Mouse (Mus musculus) stomach, postnatal 0 days (tissue): ENCODE measurements at regions not wholly inside any gene's neighbourhood (a gene's known extent, or its start where the extent isn't known, plus 50 kb on each side); places are given as distances from the start of the nearest gene placed in this dataset.

Experiments used
- ATAC-seq: fragments of 200-750 bp; cut with Nextera tagmentation; 2 replicates; pipeline ENCODE4 v1.8.0; 2017; ENCODE audit not compliant: low FRiP score, low TSS enrichment
- DNase-seq: peaks from one replicate; pipeline ENCODE4 v3.0.0-alpha.2; 2016; ENCODE audit warnings: low spot score
- H3K27ac ChIP-seq: fragments of 300-500 bp; sonication (generic); replicated peaks from 2 replicates; pipeline ENCODE4 v1.5.1; 2014; ENCODE audit warnings: mild to moderate bottlenecking, control low read depth
- H3K27me3 ChIP-seq: fragments of 300-500 bp; sonication (generic); 2 replicates; pipeline ENCODE4 v1.6.1; 2014; ENCODE audit warnings: low read length; ENCODE audit not compliant: control insufficient read depth, insufficient read depth
- H3K36me3 ChIP-seq: fragments of 300-500 bp; sonication (generic); 2 replicates; pipeline ENCODE4 v1.6.1; 2014; ENCODE audit warnings: low read length, mixed read lengths; ENCODE audit not compliant: control insufficient read depth, insufficient read depth
- H3K4me1 ChIP-seq: fragments of 300-500 bp; sonication (generic); replicated peaks from 2 replicates; pipeline ENCODE4 v1.6.1; 2014; ENCODE audit warnings: antibody characterized with exemption; ENCODE audit not compliant: control insufficient read depth, insufficient read depth
- H3K4me2 ChIP-seq: fragments of 300-500 bp; sonication (generic); replicated peaks from 2 replicates; pipeline ENCODE4 v1.6.1; 2014; ENCODE audit warnings: low read depth, mild to moderate bottlenecking, control low read depth, moderate library complexity
- H3K4me3 ChIP-seq: fragments of 300-500 bp; sonication (generic); 2 replicates; pipeline ENCODE4 v1.5.1; 2014; ENCODE audit warnings: low read depth, low read length, control low read depth
- H3K9ac ChIP-seq: fragments of 300-500 bp; sonication (generic); 2 replicates; pipeline ENCODE4 v1.6.1; 2014; ENCODE audit warnings: mild to moderate bottlenecking, low read length, control low read depth, mixed read lengths
- H3K9me3 ChIP-seq: fragments of 300-500 bp; sonication (generic); 2 replicates; pipeline ENCODE4 v1.6.1; 2016; ENCODE audit warnings: low read length; ENCODE audit not compliant: control insufficient read depth
- CTCF ChIP-seq: IDR thresholded peaks from 2 replicates; pipeline ENCODE4 v1.5.1; 2016; ENCODE audit warnings: antibody characterized with exemption, low read depth, mild to moderate bottlenecking, moderate library complexity
- EP300 ChIP-seq: optimal IDR thresholded peaks from 2 replicates; pipeline ENCODE3; 2016; ENCODE audit warnings: antibody characterized with exemption
- WGBS: fragments of 180-500 bp; shearing (Covaris S2); extraction: QIAGEN DNeasy Blood & Tissue Kit; methylation state at CpG from one replicate; pipeline ENCODE4 v1.1.7; 2014; 5-methylcytosine and 5-hydroxymethylcytosine counted together

DNA sequence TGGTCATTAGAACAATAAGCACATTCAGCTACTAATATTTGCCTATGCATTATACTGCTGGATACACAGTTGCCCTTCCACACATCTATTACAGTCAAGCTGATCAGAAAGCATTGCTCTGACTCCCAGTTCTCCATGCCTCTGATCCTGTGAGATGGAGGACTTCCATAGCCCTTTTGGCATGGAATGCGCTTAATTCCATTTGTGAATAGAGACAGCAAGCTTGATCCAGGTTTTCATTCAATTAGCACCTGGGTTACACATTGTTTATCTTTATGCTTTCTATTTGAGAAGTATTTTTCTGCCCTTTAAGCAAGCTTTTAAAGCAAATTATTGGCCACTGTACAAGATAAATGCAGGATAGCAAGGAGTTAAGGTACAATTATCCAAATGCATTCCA lies 158.9 kb upstream of the Ap5m1 start:
- Histone ChIP-seq H3K27ac (no peak overlapping the region), H3K36me3 (no peaks in the 10 kb centered on the region), H3K4me3 (no peak overlapping the region), H3K9ac (no peak overlapping the region), H3K9me3 (no peaks in the 10 kb centered on the region), H3K4me2 (no peak overlapping the region), H3K4me1 (no peaks in the 10 kb centered on the region), H3K27me3 (no peaks in the 10 kb centered on the region)
- DNase-seq, result no peak
- WGBS, result 98% methylated on average over 1 of the region's 1 CpGs
- ATAC-seq, result no peak
- no peak for TF ChIP-seq CTCF
- no peak for TF ChIP-seq EP300

DNA sequence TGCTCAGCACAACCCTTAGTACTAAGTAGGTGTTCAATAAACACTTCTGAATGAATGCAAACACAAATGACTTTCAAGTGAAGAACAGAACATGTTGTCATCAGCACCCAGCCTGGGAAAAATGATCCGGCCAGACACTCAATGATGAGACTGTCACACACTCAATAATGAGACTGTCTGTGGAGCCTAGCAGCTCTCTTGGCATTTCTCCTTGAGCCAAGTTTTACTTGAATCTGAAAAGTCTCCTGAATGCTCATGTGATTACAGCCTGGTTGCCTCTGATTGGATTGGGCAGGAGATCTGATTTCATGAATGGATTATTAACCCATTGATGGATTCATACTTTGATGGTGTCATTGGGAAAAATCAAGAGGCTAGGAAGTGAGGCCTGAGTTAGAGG lies 161.3 kb upstream of the Ap5m1 start:
- no peak for TF ChIP-seq EP300
- no peak for TF ChIP-seq CTCF

DNA sequence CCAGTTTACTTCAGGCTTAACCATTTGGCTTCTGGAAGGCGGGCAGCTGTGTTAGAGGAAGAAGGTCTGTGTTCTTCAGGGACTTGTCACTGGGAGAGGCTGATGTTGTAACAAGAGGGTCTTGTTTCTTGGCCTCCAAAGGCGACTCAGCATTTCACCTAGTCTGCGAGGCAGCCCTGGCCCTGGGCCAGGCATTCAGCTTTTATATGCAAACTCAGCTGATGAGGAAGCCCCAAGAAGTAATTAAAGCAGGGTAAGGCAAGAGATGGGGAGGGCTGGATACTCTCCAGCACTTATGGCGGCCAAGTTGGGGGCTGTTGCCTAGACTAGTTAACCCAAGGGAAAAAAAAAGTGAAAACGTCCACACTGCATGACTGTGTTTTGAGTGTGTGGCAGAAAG lies 162.4 kb upstream of the Ap5m1 start:
- no peak for ATAC-seq
- no peaks in the 10 kb centered on the region for H3K36me3 ChIP-seq
- no peak for DNase-seq
- WGBS, result 38% methylated on average over 5 of the region's 5 CpGs
- no peaks in the 10 kb centered on the region for H3K4me1 ChIP-seq
- no peak overlapping the region for H3K4me2 ChIP-seq
- no peak for TF ChIP-seq EP300
- no peak overlapping the region for H3K9ac ChIP-seq
- H3K4me3 ChIP-seq, result no peak overlapping the region
- no peaks in the 10 kb centered on the region for H3K9me3 ChIP-seq
- H3K27me3 ChIP-seq, result no peaks in the 10 kb centered on the region
- H3K27ac ChIP-seq, result no peak overlapping the region

More for the DNA sequence above, 161.3 kb upstream of the Ap5m1 start:
- Histone ChIP-seq H3K36me3 (no peaks in the 10 kb centered on the region), H3K4me1 (no peaks in the 10 kb centered on the region), H3K9me3 (no peaks in the 10 kb centered on the region), H3K4me3 (no peak overlapping the region), H3K9ac (no peak overlapping the region), H3K4me2 (no peak overlapping the region), H3K27me3 (no peaks in the 10 kb centered on the region), H3K27ac (no peak overlapping the region)
- no peak for ATAC-seq
- no peak for DNase-seq
- 77% methylated on average over 1 of the region's 1 CpGs for WGBS

DNA sequence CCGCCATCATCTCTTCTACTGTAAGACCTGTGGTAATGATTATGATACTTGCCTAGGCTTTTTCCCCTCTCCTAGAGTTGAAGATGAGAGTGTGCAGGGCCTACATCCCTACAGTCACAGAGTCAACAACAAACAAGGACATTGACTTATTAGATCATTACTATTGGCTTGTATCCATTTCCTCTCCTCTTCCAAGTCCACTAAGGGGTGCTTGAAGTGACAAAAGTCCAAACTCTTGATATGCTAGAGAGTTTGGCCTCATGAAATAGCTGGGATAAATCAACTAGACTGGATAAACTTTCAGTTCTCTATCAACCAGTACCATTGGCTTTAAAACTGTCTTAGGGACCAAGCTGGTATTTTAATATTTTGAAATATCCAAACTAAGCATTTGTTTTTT lies 165.7 kb upstream of the Ap5m1 start:
- no peak overlapping the region for H3K4me3 ChIP-seq
- DNase-seq (no peak), ATAC-seq (no peak)
- no peaks in the 10 kb centered on the region for H3K9me3 ChIP-seq
- H3K4me1 ChIP-seq, result no peaks in the 10 kb centered on the region
- no peaks in the 10 kb centered on the region for H3K27me3 ChIP-seq
- no peak overlapping the region for H3K9ac ChIP-seq
- no peak overlapping the region for H3K4me2 ChIP-seq
- 96% methylated on average over 1 of the region's 1 CpGs for WGBS
- no peak for TF ChIP-seq EP300
- no peak for TF ChIP-seq CTCF
- H3K36me3 ChIP-seq, result no peaks in the 10 kb centered on the region
- no peak overlapping the region for H3K27ac ChIP-seq

DNA sequence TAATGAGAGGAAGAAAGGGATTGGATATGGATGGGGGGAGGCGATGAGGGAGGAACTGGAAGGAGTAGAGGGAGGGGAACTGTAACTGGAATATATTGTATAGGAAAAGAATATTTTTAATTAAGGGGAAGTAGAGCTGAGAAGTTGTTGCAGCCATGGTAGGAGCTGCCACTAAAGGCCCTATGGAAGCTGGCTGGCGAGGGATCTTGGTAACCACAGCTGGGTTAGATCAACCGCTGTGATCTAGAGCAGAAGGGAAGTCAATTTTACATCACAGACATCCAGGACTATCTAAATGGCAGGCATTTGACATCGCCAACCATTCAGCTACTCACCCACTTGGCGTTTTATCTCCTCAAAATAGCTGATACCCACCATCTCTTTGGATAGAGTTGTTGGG lies 168.8 kb upstream of the Ap5m1 start:
- no peaks in the 10 kb centered on the region for H3K4me1 ChIP-seq
- 91% methylated on average over 5 of the region's 5 CpGs for WGBS
- ATAC-seq, result no peak
- H3K36me3 ChIP-seq, result no peaks in the 10 kb centered on the region
- H3K9me3 ChIP-seq, result no peaks in the 10 kb centered on the region
- no peak overlapping the region for H3K9ac ChIP-seq
- DNase-seq, result no peak
- no peaks in the 10 kb centered on the region for H3K27me3 ChIP-seq
- H3K4me2 ChIP-seq, result no peak overlapping the region
- no peak overlapping the region for H3K4me3 ChIP-seq
- no peak overlapping the region for H3K27ac ChIP-seq
- TF ChIP-seq EP300 (no peak), CTCF (no peak)

DNA sequence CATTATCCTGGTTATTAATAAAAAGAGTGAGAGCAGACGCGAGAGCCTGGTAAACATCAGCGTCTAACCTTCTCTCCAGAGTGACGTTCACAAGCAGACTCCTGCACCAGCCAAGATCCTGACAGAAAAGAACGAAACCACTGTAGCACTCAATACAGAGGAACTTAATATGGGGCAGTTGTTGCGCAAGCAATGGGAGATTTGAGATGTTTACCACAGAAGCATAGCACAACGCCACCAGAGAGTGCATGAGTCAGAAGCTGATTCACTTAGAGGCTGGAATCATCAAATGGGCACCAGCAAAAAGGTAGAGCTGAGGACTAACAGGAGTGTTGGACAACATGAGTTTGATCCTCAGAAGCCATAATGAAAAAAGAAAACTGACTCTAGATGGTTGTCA lies 169.7 kb upstream of the Ap5m1 start:
- Histone ChIP-seq H3K4me1 (no peaks in the 10 kb centered on the region), H3K27me3 (no peaks in the 10 kb centered on the region), H3K27ac (no peak overlapping the region), H3K4me2 (no peak overlapping the region), H3K9me3 (no peaks in the 10 kb centered on the region), H3K36me3 (no peaks in the 10 kb centered on the region), H3K4me3 (no peak overlapping the region), H3K9ac (no peak overlapping the region)
- ATAC-seq (no peak), DNase-seq (no peak)
- 71% methylated on average over 7 of the region's 7 CpGs for WGBS
- no peak for TF ChIP-seq EP300
- no peak for TF ChIP-seq CTCF

DNA sequence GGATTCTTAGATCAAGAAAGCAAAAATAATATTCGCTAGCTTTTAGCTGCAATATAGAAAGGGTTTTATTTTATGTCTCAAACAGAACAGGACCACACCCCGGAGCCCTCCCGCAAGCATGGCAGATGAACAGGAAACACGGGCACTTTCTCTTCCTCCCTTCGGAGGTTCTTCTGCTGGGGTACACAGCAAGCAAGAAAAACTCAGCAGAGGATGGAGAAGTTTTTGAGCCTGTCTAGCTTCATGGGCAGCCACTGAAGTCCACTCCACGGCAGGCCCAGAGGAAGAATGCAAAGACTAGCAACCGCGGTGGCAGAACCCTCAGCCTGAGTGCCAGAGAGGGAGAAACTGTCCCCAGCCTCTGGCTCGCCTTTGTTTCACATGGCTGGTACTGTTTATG lies 174.7 kb upstream of the Ap5m1 start:
- 76% methylated on average over 9 of the region's 9 CpGs for WGBS
- Histone ChIP-seq H3K9me3 (no peaks in the 10 kb centered on the region), H3K36me3 (no peaks in the 10 kb centered on the region), H3K4me2 (no peak overlapping the region), H3K4me3 (no peak overlapping the region), H3K27me3 (no peaks in the 10 kb centered on the region), H3K27ac (no peak overlapping the region), H3K4me1 (no peaks in the 10 kb centered on the region), H3K9ac (no peak overlapping the region)
- ATAC-seq (no peak), DNase-seq (no peak)
- TF ChIP-seq EP300, result no peak
- no peak for TF ChIP-seq CTCF
